Mouse (Mus musculus) small intestine, adult 10 weeks (tissue): ENCODE results near the gene Snx27. TPM values are rescaled to one million over a fixed set of nuclear protein-coding genes. Genes with fewer than 3 reads are reported as not detected.

Experiments
- polyA plus RNA-seq: library from polyadenylated mRNA; stranded (reverse); fragments of 350-450 nt; fragmentation: Illumina TruSeq; extraction: RNeasy Lipid Tissue Mini Kit (QIAGEN cat#74804); gene quantifications from one replicate; pipeline ENCODE4 v1.2.3, GENCODE M21; 2014; ENCODE audit warnings: low replicate concordance

The Snx27 gene
- polyA plus RNA-seq, result 38.1 TPM

DNA sequence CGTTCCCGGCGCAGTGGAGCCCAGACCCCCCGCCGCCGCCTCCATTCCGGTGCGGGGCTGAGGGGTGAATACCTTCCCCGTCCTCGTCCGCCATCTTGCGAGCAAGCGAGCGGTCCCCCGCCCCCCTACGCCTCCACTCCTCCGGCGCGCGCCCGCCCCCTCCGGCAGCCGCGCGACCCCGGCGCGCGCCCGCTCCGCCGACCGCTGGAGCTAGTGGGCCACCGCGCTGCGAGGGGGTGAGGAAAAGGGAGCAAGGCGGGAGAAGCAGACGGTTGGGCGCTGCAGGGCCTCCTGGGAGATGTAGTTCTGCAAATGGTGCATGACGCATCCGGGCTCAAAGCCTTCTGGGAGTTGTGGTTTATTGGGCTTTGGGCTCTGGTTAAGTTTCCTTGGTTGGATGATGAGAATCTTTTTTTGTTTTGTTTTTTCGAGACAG is at the start of gene Snx27:
TSS of gene Snx27 (minus strand) at position 261 of the 436 bp plus-strand sequence.

DNA sequence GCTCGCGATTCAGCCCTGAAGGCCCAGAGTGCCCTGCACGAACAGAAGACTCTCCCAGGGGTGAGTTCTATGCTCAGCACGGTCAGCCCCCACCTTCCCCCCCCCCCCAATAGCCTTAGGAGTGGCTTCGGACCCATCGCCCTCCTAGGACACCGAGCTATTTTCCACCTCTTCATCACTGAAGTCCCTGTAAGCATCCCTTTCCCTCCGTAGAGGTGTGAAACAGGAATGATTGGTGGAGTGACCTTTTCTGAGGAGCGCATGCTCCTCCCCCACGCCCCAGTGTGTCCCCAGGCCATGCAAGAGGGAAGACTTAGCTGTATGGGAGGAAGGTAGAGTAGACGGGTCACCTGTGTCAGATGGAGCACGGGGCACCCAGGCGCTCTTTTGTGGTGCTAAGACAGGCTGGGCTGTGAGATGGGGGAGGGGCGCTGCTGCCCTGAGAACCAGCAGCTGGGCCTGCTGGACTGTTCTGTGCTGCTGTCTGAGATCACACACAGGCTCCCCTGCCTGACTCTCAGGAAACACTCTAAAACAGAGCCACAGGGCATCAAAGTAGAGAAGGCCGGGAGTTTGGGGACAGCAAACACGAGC is 102.1 kb downstream of the Snx27 start, which contains the start of gene Riiad1:
TSS of gene Riiad1 (minus strand) at position 51 of the 594 bp plus-strand sequence.

DNA sequence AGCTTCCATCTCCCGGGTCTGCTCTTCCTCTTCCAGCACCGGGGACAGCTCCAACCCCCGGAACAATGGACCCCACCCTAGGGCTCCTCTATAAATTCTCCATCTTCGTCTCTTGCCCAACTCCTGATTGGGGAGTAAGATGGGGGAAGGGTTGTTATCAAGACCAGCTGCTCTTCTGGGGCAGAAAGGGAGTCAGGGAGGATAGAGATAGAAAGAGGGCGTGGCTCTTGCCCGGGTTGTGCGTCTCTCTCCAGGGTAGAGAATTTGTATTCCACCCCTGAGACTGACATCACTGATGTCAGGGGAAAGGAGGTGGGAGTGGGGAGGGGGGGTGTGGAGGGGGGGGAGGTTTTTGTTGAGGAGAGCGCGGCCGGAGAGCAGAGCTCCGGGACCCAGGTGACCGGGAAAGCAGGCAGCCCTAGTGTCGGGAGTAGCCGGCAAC is 104.5 kb downstream of the Snx27 start, which contains the start of gene Celf3:
TSS of gene Celf3 (plus strand) at position 315 of the 442 bp plus-strand sequence.

Other genes starting within 250 kb of the Snx27 start
- not detected for gene Them5, start 240.6 kb downstream of the Snx27 start, polyA plus RNA-seq
- not detected for gene C2cd4d, start 220.3 kb downstream of the Snx27 start, polyA plus RNA-seq
- gene Rorc, start 209.9 kb downstream of the Snx27 start, polyA plus RNA-seq, result 24.5 TPM
- gene Lingo4, start 184.2 kb downstream of the Snx27 start, polyA plus RNA-seq, result 0.19 TPM
- gene Tdrkh, start 169.4 kb downstream of the Snx27 start, polyA plus RNA-seq, result 1.3 TPM
- gene Mrpl9, start 139.4 kb downstream of the Snx27 start, polyA plus RNA-seq, result 35.5 TPM
- not detected for gene Oaz3, start 138.8 kb downstream of the Snx27 start, polyA plus RNA-seq
- 0.19 TPM for gene Celf3, start 104.4 kb downstream of the Snx27 start, polyA plus RNA-seq
- gene Riiad1, start 102.4 kb downstream of the Snx27 start, polyA plus RNA-seq, result 0.85 TPM
- gene Gm10972, start 60.4 kb upstream of the Snx27 start, polyA plus RNA-seq, result not detected
- gene Tuft1, start 76.2 kb upstream of the Snx27 start, polyA plus RNA-seq, result 9.9 TPM
- gene Selenbp2, start 110.8 kb upstream of the Snx27 start, polyA plus RNA-seq, result not detected
- gene Cgn, start 203.8 kb upstream of the Snx27 start, polyA plus RNA-seq, result 18.8 TPM